ENCODE assay signal across 15 mouse cellular contexts in genomic region chr13:112023171-112023570, GRCm38 (mm10).
DNase-seq lines count a peak whose midpoint lies in the region; ATAC-seq lines count a peak whose summit lies in the region.
"Had no signal": no experiment of that assay in that cellular context is flagged by ENCODE, and none has a peak within 500 bp of the region (broad histone marks: within the 10 kb centered on the region; RNA-seq: fewer than 3 reads in every experiment).

No protein-coding gene starts in this region.

- peak; percentile 28 for DNase-seq in liver, embryonic 11.5 days (ENCODE audit: low spot score)
- DNase-seq in liver: no peak
- DNase-seq in adrenal gland, postnatal 14 days: peak; percentile 71
- DNase-seq in kidney, adult 9 months: peak; percentile 44
- DNase-seq in neural tube, embryonic 10.5 days (ENCODE audit: extremely low spot score, low spot score): no peak
- no peak for DNase-seq in heart, postnatal 4 days
- DNase-seq: forebrain, postnatal 0 days; left cerebral cortex, postnatal 4 days; thymus, postnatal 4 days had no signal

- 67% methylated on average over 4 of the region's 4 CpGs for WGBS in liver, embryonic 11.5 days
- 74% methylated on average over 4 of the region's 4 CpGs for WGBS in liver, embryonic 16.5 days (ENCODE audit: insufficient replicate concordance)

- 0 out of 2 replicates have a peak, but pooled peaks cover 3% of the 10 kb centered on the region for H3K27me3 ChIP-seq in liver, embryonic 11.5 days (replicated peaks; ENCODE audit: control insufficient read depth, insufficient read depth, low read length)
- H3K27me3 ChIP-seq in liver, embryonic 16.5 days (ENCODE audit: control insufficient read depth, insufficient read depth, low read depth, low read length): no peaks in the 10 kb centered on the region
- H3K27me3 ChIP-seq: CH12.LX; embryonic facial prominence, embryonic 15.5 days had no signal

- no peak overlapping the region for H3K4me2 ChIP-seq in liver, embryonic 11.5 days
- no peak overlapping the region for H3K4me2 ChIP-seq in liver, embryonic 16.5 days (ENCODE audit: low read depth, low read length)
- H3K4me2 ChIP-seq: embryonic facial prominence, embryonic 15.5 days; heart, embryonic 11.5 days; midbrain, embryonic 11.5 days had no signal

- H3K27ac ChIP-seq in liver, embryonic 11.5 days (ENCODE audit: low read depth, low read length): no peak overlapping the region
- peak overlapping the region; percentile 16; the same call in 1 of the 2 replicates for H3K27ac ChIP-seq in liver, embryonic 16.5 days (ENCODE audit: low read length)
- H3K27ac ChIP-seq: embryonic facial prominence, embryonic 15.5 days had no signal

- H3K9ac ChIP-seq in liver, embryonic 11.5 days (ENCODE audit: low read depth, low read length): no peak overlapping the region
- no peak overlapping the region for H3K9ac ChIP-seq in liver, embryonic 16.5 days (ENCODE audit: low read depth, low read length)
- H3K9ac ChIP-seq: embryonic facial prominence, embryonic 15.5 days; forebrain, postnatal 0 days had no signal

- ATAC-seq in liver, embryonic 11.5 days (replicated peaks; ENCODE audit: low FRiP score): no peak
- no peak for ATAC-seq in liver, embryonic 16.5 days (ENCODE audit: low read depth)
- ATAC-seq: forebrain, postnatal 0 days; hindbrain, embryonic 16.5 days had no signal

- H3K4me1 ChIP-seq in liver, embryonic 11.5 days (replicated peaks; ENCODE audit: control insufficient read depth, insufficient read depth, low read length): peaks cover 8% of the 10 kb centered on the region
- H3K4me1 ChIP-seq in liver, embryonic 16.5 days (ENCODE audit: control insufficient read depth, low read depth, low read length): peaks cover 39% of the 10 kb centered on the region

- H3K36me3 ChIP-seq in liver, embryonic 11.5 days (ENCODE audit: control insufficient read depth, insufficient read depth, low read length): no peaks in the 10 kb centered on the region
- no peaks in the 10 kb centered on the region for H3K36me3 ChIP-seq in liver, embryonic 16.5 days (ENCODE audit: control insufficient read depth, insufficient read depth)
- H3K36me3 ChIP-seq: embryonic facial prominence, embryonic 15.5 days had no signal

- no peaks in the 10 kb centered on the region for H3K9me3 ChIP-seq in liver, embryonic 11.5 days (ENCODE audit: control insufficient read depth, low read length)
- no peaks in the 10 kb centered on the region for H3K9me3 ChIP-seq in liver, embryonic 16.5 days (replicated peaks; ENCODE audit: control insufficient read depth, low read length)
- H3K9me3 ChIP-seq: embryonic facial prominence, embryonic 15.5 days had no signal

- H3K4me3 ChIP-seq in liver, embryonic 11.5 days (ENCODE audit: low read depth, low read length): no peak overlapping the region
- no peak overlapping the region for H3K4me3 ChIP-seq in liver, embryonic 16.5 days (ENCODE audit: low read depth, low read length)
- H3K4me3 ChIP-seq: embryonic facial prominence, embryonic 15.5 days had no signal

Comparison
In these comparisons a context has a peak if more than half of its experiments do, and no peak if none do; other contexts are left out.
1. DNase-seq: peak in liver, embryonic 11.5 days (single experiment), adrenal gland, postnatal 14 days (single experiment) and kidney, adult 9 months (single experiment); none in liver (single experiment), neural tube, embryonic 10.5 days (single experiment) and heart, postnatal 4 days (single experiment).